Mouse (Mus musculus) liver, embryonic 12.5 days (tissue): ENCODE measurements around the gene Lag3. TPM values are rescaled to one million over a fixed set of nuclear protein-coding genes. Genes with fewer than 3 reads are reported as not detected.
"Not testable (repeated sequence)": the region's sequence is repeated elsewhere in the genome, so short reads cannot be mapped to it uniquely, and the experiment has no call there.

ENCODE experiments used
- ATAC-seq: fragments of 200-750 bp; cut with Nextera tagmentation; 2 replicates; pipeline ENCODE4 v1.8.0; 2017; ENCODE audit warnings: moderate number of reproducible peaks, mild to moderate bottlenecking, moderate library complexity
- H3K27ac ChIP-seq: fragments of 300-500 bp; sonication (generic); 2 replicates; pipeline ENCODE4 v1.5.1; 2016; ENCODE audit warnings: mild to moderate bottlenecking
- H3K27me3 ChIP-seq: fragments of 300-500 bp; sonication (generic); replicated peaks from 2 replicates; pipeline ENCODE4 v1.6.1; 2016; ENCODE audit warnings: mild to moderate bottlenecking, moderate library complexity
- H3K36me3 ChIP-seq: fragments of 300-500 bp; sonication (generic); 2 replicates; pipeline ENCODE4 v1.6.1; 2016; ENCODE audit warnings: mild to moderate bottlenecking, moderate library complexity
- H3K4me1 ChIP-seq: fragments of 300-500 bp; sonication (generic); 2 replicates; pipeline ENCODE4 v1.6.1; 2016
- H3K4me2 ChIP-seq: fragments of 300-500 bp; sonication (generic); 2 replicates; pipeline ENCODE4 v1.6.1; 2016; ENCODE audit warnings: mild to moderate bottlenecking, moderate library complexity
- H3K4me3 ChIP-seq: fragments of 300-500 bp; sonication (generic); 2 replicates; pipeline ENCODE4 v1.5.1; 2016; ENCODE audit warnings: mild to moderate bottlenecking, moderate library complexity
- H3K9ac ChIP-seq: fragments of 300-500 bp; sonication (generic); 2 replicates; pipeline ENCODE4 v1.6.1; 2016; ENCODE audit warnings: mild to moderate bottlenecking, moderate library complexity
- H3K9me3 ChIP-seq: fragments of 300-500 bp; sonication (generic); replicated peaks from 2 replicates; pipeline ENCODE4 v1.6.1; 2016; ENCODE audit warnings: mild to moderate bottlenecking, moderate library complexity
- WGBS: fragments of 180-500 bp; shearing (Covaris S2); methylation state at CpG from one replicate; pipeline ENCODE4 v1.1.7; 2016; ENCODE audit not compliant: insufficient replicate concordance; 5-methylcytosine and 5-hydroxymethylcytosine counted together
- polyA plus RNA-seq: library from polyadenylated mRNA; unstranded; fragments of >200 nt; fragmentation: Nextera tagmentation; extraction: Ambion mirVana; gene quantifications from 2 replicates; pipeline ENCODE4 v1.2.1, GENCODE M21; 2016

The Lag3 gene
- polyA plus RNA-seq, 1 experiment from 2014 or later, result 0.32 TPM

DNA sequence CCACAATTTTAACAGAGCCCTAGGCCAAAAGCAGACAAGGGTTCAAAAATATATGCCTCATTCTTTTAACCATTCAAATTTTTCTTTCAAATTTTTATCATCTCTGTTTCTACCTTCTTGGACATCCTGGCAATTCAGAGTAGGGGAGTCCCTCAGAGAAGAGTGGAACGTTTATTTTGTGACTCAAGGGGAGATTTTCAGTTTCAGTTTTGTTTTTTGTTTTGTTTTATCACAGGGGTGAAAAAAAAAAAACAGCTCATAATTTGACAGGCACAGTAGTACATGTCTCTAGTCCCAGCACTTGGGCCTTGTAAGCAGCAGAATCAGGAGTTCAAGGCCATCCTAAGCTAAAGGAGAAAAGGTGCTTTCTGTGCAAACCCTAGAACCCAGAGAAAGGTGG lies 3.7 kb downstream of the Lag3 start:
- no peak overlapping the region for H3K27ac ChIP-seq
- H3K27me3 ChIP-seq, result peaks cover 69% of the 10 kb centered on the region
- H3K4me3 ChIP-seq, result no peak overlapping the region
- H3K9me3 ChIP-seq, result no peaks in the 10 kb centered on the region
- H3K9ac ChIP-seq, result no peak overlapping the region
- no peaks in the 10 kb centered on the region for H3K36me3 ChIP-seq
- H3K4me1 ChIP-seq, result peaks cover 24% of the 10 kb centered on the region
- 59% methylated on average over 1 of the region's 1 CpGs for WGBS
- H3K4me2 ChIP-seq, result no peak overlapping the region
- no peak for ATAC-seq

DNA sequence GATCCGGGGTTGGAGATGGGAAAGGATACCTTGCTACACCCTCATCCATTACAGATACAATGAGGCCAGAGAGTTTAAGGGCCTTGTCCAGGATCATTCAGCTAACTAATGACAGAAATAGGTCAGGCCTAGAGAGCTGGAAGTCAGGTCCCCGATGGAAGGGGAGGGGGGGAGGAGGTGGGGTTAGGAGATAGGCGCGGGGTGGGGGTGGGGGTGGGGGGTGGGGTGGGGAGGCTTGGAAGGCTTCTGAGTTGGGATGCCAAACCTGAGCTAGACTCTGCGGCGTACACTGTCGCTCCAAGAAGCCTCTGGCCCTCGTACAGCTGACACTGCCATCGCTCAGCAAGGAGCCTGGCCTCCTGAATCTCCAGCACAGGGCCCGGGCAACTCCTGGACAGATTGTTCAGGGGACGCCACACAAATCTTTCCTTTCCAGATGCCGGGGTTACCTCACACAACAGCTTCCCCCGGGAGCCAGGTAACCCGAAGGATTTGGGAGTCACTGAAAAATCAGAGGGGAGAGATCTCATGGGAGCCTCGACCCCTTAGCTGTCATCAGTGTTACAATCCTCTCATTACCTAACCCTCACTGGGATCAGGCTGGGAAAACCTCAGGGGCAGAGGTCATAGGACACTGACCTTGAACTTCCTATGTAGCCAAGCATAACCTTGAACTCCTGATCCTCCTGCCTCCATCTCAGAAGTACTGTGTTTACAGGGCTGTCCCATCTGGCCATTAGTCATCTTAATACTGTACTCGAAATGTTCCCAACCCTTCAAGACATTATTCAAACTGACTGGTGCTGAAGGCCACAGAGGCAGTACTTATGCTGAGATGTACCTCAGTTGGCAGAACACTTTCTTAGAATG lies 6.3 kb downstream of the Lag3 start:
- Histone ChIP-seq H3K4me3 (no peak overlapping the region), H3K9ac (peak overlapping the region; percentile 29; the same call in 1 of the 2 replicates), H3K36me3 (no peaks in the 10 kb centered on the region), H3K27me3 (peaks cover 44% of the 10 kb centered on the region), H3K4me2 (no peak overlapping the region; the same call in 1 of the 2 replicates), H3K27ac (peak overlapping the region; percentile 73; the same call in 1 of the 2 replicates), H3K4me1 (peaks cover 22% of the 10 kb centered on the region), H3K9me3 (no peaks in the 10 kb centered on the region)
- no peak for ATAC-seq
- 57% methylated on average over 14 of the region's 16 CpGs for WGBS

DNA sequence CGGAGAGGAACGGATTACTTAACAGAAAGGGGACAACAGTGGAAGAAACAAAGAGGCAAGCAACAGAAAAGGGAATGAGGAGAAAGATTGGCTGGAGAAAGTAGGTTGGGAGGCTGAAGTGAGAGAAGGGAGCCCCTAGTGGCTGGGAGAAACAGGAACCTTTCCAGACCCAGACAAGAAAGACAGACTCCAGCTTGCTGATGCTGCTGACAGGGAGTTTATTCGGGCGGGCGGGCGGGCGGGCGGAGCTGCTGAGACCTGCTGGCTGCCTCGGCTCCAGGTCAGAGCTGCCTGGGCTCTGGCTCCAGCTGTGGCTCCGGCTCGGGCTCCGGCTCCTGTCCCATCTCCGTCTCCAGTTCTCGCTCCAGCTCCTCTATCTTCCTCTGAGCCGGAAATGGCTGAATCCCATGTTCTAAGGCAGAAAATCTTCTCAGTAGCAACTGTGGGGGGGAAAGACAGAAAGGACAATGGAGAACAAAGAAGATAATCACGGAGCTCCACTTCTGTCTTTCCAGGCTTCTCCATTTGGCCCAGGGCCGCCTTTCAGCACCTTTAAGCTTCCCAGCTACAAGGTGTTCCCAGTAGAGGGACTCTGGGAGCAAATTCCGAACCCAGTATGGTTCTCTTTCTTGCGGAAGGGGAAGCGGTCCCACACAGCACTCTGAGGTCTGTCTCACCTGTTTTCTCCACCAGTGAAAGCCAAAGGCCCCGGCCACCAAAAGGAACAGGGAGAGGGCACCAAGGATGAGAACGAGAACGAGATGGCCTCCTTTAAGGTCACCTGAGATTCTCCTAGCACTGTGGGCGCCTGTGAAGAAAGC lies 7.1 kb downstream of the Lag3 start:
- peak; percentile 64 for ATAC-seq

DNA sequence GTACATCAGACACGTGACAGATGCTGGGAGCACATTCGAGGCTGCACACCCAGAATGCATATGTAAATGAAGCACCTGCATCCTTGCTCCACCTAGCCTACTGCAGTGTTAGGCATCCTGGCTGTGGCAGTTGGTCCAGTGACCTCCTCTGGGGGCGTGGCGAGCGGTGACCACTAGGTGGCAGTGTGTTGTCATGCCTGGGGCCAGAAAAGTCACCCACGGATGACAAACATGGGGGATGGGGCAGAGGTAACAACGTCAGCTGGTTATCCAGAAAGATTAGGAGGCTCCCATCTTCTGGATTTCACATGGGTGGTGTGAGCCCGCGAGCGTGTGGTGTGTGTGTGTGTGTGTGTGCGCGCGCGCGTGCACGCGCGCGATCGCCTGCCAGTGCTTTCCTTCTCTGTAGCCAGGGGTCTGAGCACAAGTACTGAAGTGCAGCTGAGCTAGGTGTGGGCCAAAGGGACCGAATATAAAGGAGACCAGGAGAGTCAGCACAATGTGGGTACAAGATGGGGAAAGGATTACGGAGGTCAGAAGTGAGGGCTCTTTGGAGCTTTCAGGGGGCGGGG lies 7.8 kb downstream of the Lag3 start:
- H3K27me3 ChIP-seq, result peaks cover 28% of the 10 kb centered on the region
- peak overlapping the region; percentile 85 for H3K4me2 ChIP-seq
- ATAC-seq, result peak; percentile 83
- H3K4me1 ChIP-seq, result peaks cover 15% of the 10 kb centered on the region
- H3K9ac ChIP-seq, result peak overlapping the region; percentile 60
- H3K36me3 ChIP-seq, result no peaks in the 10 kb centered on the region
- no peaks in the 10 kb centered on the region for H3K9me3 ChIP-seq
- peak overlapping the region; percentile 61 for H3K4me3 ChIP-seq
- under 1% methylated on average over 23 of the region's 23 CpGs for WGBS
- peak overlapping the region; percentile 73 for H3K27ac ChIP-seq

More for the DNA sequence above, 7.1 kb downstream of the Lag3 start:
- H3K27ac ChIP-seq, result peak overlapping the region; percentile 73
- peak overlapping the region; percentile 85 for H3K4me2 ChIP-seq
- peak overlapping the region; percentile 60 for H3K9ac ChIP-seq
- H3K4me1 ChIP-seq, result peaks cover 15% of the 10 kb centered on the region
- no peaks in the 10 kb centered on the region for H3K36me3 ChIP-seq
- H3K27me3 ChIP-seq, result peaks cover 35% of the 10 kb centered on the region
- WGBS, result 22% methylated on average over 24 of the region's 24 CpGs
- H3K4me3 ChIP-seq, result peak overlapping the region; percentile 61
- no peaks in the 10 kb centered on the region for H3K9me3 ChIP-seq

DNA sequence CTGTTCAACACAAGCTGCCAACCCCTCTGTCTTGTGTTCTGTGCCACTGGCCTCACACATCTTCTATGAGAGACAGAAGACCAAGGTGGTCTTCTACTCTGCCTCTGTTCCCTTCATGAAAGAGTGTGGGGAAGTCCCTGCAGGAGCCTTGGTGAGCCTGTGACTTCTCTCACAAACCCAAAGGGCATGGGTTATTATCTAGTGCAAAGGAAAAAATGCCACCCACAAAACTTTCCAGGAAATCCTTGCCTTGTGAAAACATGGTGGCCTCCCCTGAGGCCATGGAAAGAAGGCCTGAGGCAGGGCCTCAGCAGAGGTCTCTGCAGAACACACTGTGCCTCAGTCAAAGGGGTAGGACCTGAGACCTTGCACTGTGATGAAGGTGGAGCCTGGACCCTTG lies 9.7 kb downstream of the Lag3 start:
- H3K4me1 ChIP-seq, result peaks cover 15% of the 10 kb centered on the region
- H3K4me3 ChIP-seq, result no peak overlapping the region
- ATAC-seq, result no peak
- peaks cover 19% of the 10 kb centered on the region for H3K27me3 ChIP-seq
- H3K9me3 ChIP-seq, result no peaks in the 10 kb centered on the region
- no peak overlapping the region for H3K27ac ChIP-seq
- no peaks in the 10 kb centered on the region for H3K36me3 ChIP-seq
- H3K9ac ChIP-seq, result no peak overlapping the region
- H3K4me2 ChIP-seq, result no peak overlapping the region

DNA sequence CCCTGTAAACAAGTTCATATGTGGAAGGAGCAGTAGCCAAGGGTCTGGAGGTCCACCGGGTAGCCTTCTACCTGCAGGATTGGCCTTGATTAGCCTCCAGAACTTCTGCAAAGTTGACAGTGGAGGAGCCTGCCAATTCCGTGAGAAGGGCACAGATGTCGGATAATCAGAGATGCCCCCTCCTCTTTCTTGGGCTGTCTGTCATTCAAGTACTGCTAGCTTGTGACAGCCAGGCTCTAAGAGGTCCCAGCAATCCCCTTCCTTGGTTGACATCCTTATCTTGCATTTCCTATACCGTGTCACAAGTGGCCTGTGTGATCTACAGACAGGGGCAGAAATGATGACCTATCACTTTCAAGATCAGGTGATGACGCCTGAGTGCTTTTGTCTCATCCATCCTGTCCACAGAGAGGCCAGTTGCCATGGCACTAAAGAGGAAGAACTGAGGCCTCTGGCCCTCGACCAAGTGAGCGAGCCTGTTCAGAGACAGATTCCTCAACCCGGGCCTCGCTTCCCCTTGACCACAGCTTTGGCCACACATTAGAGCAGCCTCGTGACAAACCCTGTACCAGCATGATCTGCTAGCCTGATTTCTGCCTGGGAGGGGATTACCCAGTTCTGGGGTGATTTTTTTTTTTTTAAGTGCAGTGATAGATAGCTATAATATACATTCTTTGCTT lies 10.6 kb downstream of the Lag3 start:
- Histone ChIP-seq H3K27ac (no peak overlapping the region), H3K4me2 (no peak overlapping the region), H3K9me3 (no peaks in the 10 kb centered on the region), H3K4me3 (no peak overlapping the region), H3K27me3 (peaks cover 14% of the 10 kb centered on the region; the same call in 1 of the 2 replicates), H3K36me3 (no peaks in the 10 kb centered on the region), H3K4me1 (peaks cover 15% of the 10 kb centered on the region), H3K9ac (no peak overlapping the region)
- WGBS, result 21% methylated on average over 10 of the region's 10 CpGs
- no peak for ATAC-seq

DNA sequence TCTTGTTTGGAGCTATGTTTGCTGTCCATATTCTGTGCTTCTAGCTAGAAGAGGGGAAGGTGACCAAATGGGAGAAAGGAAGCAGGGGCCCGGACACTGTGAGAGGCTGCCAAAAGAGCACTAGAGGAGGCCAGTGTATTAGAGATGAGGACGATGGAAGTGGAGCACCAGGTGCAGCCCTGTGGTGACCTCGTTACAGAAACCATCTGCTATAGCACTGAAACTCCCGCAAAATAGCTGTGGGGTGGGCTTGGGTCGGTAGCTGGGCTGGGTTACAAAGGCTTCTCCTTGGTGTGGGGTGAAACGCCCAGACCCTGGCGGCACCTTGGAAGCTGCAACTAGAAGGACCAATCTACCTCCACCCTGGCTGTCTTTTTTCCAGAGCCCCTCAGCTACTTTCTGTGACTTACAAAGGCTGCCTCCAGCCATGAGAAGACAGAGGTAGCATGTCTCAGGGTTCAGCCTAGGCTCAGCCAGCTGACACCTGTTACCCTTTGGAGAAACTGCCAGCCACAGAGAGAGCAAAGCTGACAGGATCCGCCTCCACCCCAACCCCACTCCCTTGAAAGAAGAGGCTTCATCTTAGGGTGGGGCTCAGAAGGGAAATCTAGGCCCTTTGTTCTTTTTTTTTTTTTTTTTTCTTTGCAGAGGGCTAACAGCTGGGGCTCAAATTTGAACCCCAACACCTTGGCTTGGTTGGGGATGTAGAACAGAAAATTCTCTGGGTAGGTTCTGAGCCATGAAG lies 11.3 kb downstream of the Lag3 start:
- WGBS, result 52% methylated on average over 8 of the region's 8 CpGs

DNA sequence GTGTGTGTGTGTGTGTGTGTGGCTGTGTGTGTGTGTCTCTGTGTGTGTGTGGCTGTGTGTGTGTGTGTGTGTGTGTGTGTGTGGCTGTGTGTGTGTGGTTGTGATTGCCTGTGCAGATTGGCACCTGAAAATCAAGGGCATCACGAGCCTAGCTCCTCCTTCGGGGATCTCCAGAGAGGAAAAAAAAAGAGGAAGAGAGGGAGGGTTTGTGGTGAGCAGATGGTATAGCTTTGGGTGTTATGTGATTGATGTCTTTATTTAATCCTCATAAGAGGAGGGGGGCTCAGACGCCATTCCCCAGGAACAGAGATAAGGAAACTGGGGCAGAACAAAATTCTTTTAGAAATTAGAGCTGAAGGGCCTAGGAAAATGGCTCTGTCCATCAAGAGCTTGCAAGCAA lies 13.1 kb downstream of the Lag3 start:
- no peaks in the 10 kb centered on the region for H3K4me1 ChIP-seq
- WGBS, result 19% methylated on average over 3 of the region's 3 CpGs
- no peak overlapping the region for H3K27ac ChIP-seq

More for the DNA sequence above, 11.3 kb downstream of the Lag3 start:
- Histone ChIP-seq H3K9me3 (no peaks in the 10 kb centered on the region), H3K27ac (no peak overlapping the region), H3K4me3 (no peak overlapping the region), H3K36me3 (no peaks in the 10 kb centered on the region), H3K4me1 (peaks cover 15% of the 10 kb centered on the region), H3K9ac (no peak overlapping the region), H3K4me2 (no peak overlapping the region), H3K27me3 (peaks cover 7% of the 10 kb centered on the region; the same call in 1 of the 2 replicates)
- ATAC-seq, result no peak

DNA sequence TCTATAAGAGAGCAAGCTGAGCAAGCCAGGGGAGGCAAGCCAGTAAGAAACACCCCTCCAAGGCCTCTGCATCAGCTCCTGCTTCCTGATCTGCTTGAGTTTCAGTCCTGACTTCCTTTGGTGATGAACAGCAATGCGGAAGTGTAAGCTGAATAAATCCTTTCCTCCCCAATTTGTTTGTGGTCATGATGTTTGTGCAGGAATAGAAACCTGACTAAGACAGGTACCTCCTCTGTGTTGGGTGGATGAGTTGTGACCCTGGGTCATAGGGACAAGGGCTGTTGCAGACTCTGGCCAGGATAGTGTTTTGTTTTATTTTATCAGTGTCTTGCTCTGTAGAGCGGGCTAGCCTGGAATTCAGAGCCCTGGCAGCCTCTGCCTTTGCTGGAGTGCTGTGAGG lies 17.4 kb downstream of the Lag3 start:
- ATAC-seq, H3K27me3 ChIP-seq, H3K4me3 ChIP-seq, H3K27ac ChIP-seq, H3K9me3 ChIP-seq, H3K9ac ChIP-seq, H3K36me3 ChIP-seq, H3K4me2 ChIP-seq, H3K4me1 ChIP-seq: not testable (repeated sequence)
- WGBS, result 74% methylated on average over 2 of the region's 2 CpGs

More for the DNA sequence above, 13.1 kb downstream of the Lag3 start:
- H3K9me3 ChIP-seq, result no peaks in the 10 kb centered on the region
- no peak for ATAC-seq
- H3K4me3 ChIP-seq, result no peak overlapping the region
- no peaks in the 10 kb centered on the region for H3K36me3 ChIP-seq
- H3K9ac ChIP-seq, result no peak overlapping the region
- H3K27me3 ChIP-seq, result no peaks in the 10 kb centered on the region
- no peak overlapping the region for H3K4me2 ChIP-seq

DNA sequence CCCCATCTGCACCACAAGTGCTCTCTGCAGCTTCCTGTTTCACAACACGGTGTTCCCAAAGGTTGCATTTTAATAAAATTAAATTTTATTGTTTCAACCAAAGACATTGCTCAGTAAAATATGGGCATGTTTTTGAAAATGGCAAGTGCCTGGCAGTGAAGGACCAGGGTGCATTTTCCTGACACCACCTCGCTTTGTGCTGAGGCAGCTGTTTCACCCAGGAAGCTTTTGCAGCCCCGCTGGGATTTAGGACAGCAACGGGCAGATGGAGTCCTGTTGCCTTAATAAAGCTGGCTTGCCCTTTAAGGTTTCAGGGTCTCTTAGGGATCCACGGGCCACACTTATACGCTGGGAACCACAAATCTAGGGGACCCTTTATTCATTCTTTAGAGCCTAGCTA lies 20.5 kb downstream of the Lag3 start:
- H3K27me3 ChIP-seq, result no peaks in the 10 kb centered on the region
- no peaks in the 10 kb centered on the region for H3K36me3 ChIP-seq
- no peak for ATAC-seq
- H3K4me3 ChIP-seq, result no peak overlapping the region
- 46% methylated on average over 6 of the region's 6 CpGs for WGBS
- H3K27ac ChIP-seq, result no peak overlapping the region
- no peaks in the 10 kb centered on the region for H3K4me1 ChIP-seq
- H3K9me3 ChIP-seq, result no peaks in the 10 kb centered on the region
- H3K4me2 ChIP-seq, result no peak overlapping the region
- H3K9ac ChIP-seq, result no peak overlapping the region

DNA sequence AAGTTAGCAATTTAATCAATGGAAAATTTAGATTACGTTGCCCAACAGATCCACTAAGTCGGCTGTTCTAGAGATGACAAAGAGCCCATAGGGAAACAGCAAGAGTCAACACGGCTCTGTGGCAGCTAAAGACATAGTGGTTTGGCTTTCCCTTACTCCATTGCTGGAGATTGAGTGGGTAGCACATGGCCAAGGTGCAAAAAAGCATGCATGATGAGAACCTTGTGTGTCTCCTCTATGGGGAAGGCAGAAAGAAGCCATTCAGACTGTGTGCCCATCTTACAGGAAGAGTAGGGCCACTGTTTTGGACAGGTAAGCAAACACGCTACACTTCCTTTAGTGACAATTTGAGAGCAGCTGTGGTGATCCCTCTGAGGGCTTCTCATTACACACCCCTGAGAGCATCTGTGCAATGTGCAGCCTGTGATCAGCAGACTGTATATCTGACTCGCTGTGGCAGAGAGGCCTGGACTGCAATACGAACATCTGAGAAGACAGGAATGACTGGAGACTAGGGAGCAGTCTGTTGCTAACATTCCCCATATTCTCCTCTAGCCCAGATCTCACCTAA lies 22.9 kb downstream of the Lag3 start:
- H3K4me2 ChIP-seq, result no peak overlapping the region
- H3K4me1 ChIP-seq, result no peaks in the 10 kb centered on the region
- no peak overlapping the region for H3K9ac ChIP-seq
- H3K4me3 ChIP-seq, result no peak overlapping the region
- ATAC-seq, result no peak
- H3K27ac ChIP-seq, result no peak overlapping the region
- WGBS, result 78% methylated on average over 6 of the region's 6 CpGs
- no peaks in the 10 kb centered on the region for H3K36me3 ChIP-seq
- H3K9me3 ChIP-seq, result no peaks in the 10 kb centered on the region
- no peaks in the 10 kb centered on the region for H3K27me3 ChIP-seq
